Mouse (Mus musculus) midbrain, postnatal 0 days (tissue): ENCODE results near the gene Samhd1. TPM values are rescaled to one million over a fixed set of nuclear protein-coding genes. Genes with fewer than 3 reads are reported as not detected.
A peak's percentile ranks its signal among the peaks of the same experiment; 100 is the strongest.

Experiments used
- ATAC-seq: fragments of 200-750 bp; cut with Nextera tagmentation; 2 replicates; pipeline ENCODE4 v1.8.0; 2017; ENCODE audit warnings: moderate number of reproducible peaks, mild to moderate bottlenecking, moderate TSS enrichment, moderate library complexity; ENCODE audit not compliant: low FRiP score
- DNase-seq: peaks from one replicate; pipeline ENCODE4 v3.0.0-alpha.2; 2015; ENCODE audit warnings: low spot score
- H3K27ac ChIP-seq: fragments of 300-500 bp; sonication (generic); 2 replicates; pipeline ENCODE4 v1.5.1; 2014; ENCODE audit warnings: low read depth, mild to moderate bottlenecking, low read length, mixed read lengths
- H3K27me3 ChIP-seq: fragments of 300-500 bp; sonication (generic); 2 replicates; pipeline ENCODE4 v1.6.1; 2014; ENCODE audit warnings: low read length, control low read depth, mixed read lengths; ENCODE audit not compliant: insufficient read depth
- H3K36me3 ChIP-seq: fragments of 300-500 bp; sonication (generic); 2 replicates; pipeline ENCODE4 v1.6.1; 2014; ENCODE audit warnings: low read length, control low read depth, mixed read lengths; ENCODE audit not compliant: insufficient read depth
- H3K4me1 ChIP-seq: fragments of 300-500 bp; sonication (generic); 2 replicates; pipeline ENCODE4 v1.6.1; 2014; ENCODE audit warnings: mild to moderate bottlenecking, control low read depth, antibody characterized with exemption, low read length, mixed read lengths; ENCODE audit not compliant: insufficient read depth
- H3K4me2 ChIP-seq: fragments of 300-500 bp; sonication (generic); 2 replicates; pipeline ENCODE4 v1.6.1; 2014; ENCODE audit warnings: low read depth, mild to moderate bottlenecking, low read length, mixed read lengths; ENCODE audit not compliant: poor library complexity, severe bottlenecking
- H3K4me3 ChIP-seq: fragments of 300-500 bp; sonication (generic); 2 replicates; pipeline ENCODE4 v1.5.1; 2014; ENCODE audit warnings: low read depth, mild to moderate bottlenecking, low read length, moderate library complexity
- H3K9ac ChIP-seq: fragments of 300-500 bp; sonication (generic); replicated peaks from 2 replicates; pipeline ENCODE4 v1.6.1; 2014; ENCODE audit warnings: mild to moderate bottlenecking, low read length, moderate library complexity, mixed read lengths; ENCODE audit not compliant: poor library complexity, severe bottlenecking
- H3K9me3 ChIP-seq: fragments of 300-500 bp; sonication (generic); 2 replicates; pipeline ENCODE4 v1.6.1; 2016; ENCODE audit warnings: low read length, control low read depth
- CTCF ChIP-seq: IDR thresholded peaks from 2 replicates; pipeline ENCODE4 v1.5.1; 2016; ENCODE audit warnings: antibody characterized with exemption, mild to moderate bottlenecking
- WGBS: fragments of 180-500 bp; shearing (Covaris S2); extraction: QIAGEN DNeasy Blood & Tissue Kit; methylation state at CpG from one replicate; pipeline ENCODE4 v1.1.7; 2014; 5-methylcytosine and 5-hydroxymethylcytosine counted together
- polyA plus RNA-seq: library from polyadenylated mRNA; unstranded; fragments of >200 nt; fragmentation: Nextera tagmentation; extraction: Ambion mirVana; gene quantifications from 2 replicates; pipeline ENCODE4 v1.2.1, GENCODE M21; 2015
- total RNA-seq: library from RNA; depleted of rRNA; stranded (reverse); fragments of >200 nt; gene quantifications from 2 replicates; pipeline ENCODE4 v1.2.3, GENCODE M21; 2014; rRNA removed

Gene Samhd1
- total RNA-seq (13.0 and 14.1 TPM in 2 replicates), polyA plus RNA-seq (8.7 and 9.9 TPM in 2 replicates)

- Histone ChIP-seq H3K9ac (peak within 1 kb of the TSS; percentile 65), H3K4me2 (peak within 1 kb of the TSS; percentile 96), H3K4me1 (no peaks in the 10 kb centered on the region), H3K4me3 (peak within 1 kb of the TSS; percentile 68), H3K9me3 (no peaks in the 10 kb centered on the region), H3K36me3 (no peaks in the 10 kb centered on the region), H3K27ac (peak within 1 kb of the TSS; percentile 49), H3K27me3 (no peaks in the 10 kb centered on the region)
- DNase-seq: peak; percentile 93
- peak; percentile 83 for ATAC-seq
- peak; percentile 12; the same call in 1 of the 2 replicates for TF ChIP-seq CTCF
- WGBS: 0% methylated on average over 32 of the region's 32 CpGs
Measured at GRCm38 (mm10) chr2:157135014-157135413, at the start of gene Samhd1. TSS of gene Samhd1 (minus strand) at chr2:157135265.

- TF ChIP-seq CTCF: no peak
- no peaks in the 10 kb centered on the region for H3K4me1 ChIP-seq
- ATAC-seq (no peak), DNase-seq (no peak)
- H3K27me3 ChIP-seq: no peaks in the 10 kb centered on the region
- no peak overlapping the region for H3K4me3 ChIP-seq
- H3K36me3 ChIP-seq: peaks cover 9% of the 10 kb centered on the region
- 88% methylated on average over 6 of the region's 6 CpGs for WGBS
- no peaks in the 10 kb centered on the region for H3K9me3 ChIP-seq
- H3K4me2 ChIP-seq: no peak overlapping the region
- H3K9ac ChIP-seq: no peak overlapping the region
- H3K27ac ChIP-seq: no peak overlapping the region
Measured at GRCm38 (mm10) chr2:157178167-157178566, 43.1 kb upstream of the Samhd1 start.

- ATAC-seq (no peak), DNase-seq (no peak)
- H3K27me3 ChIP-seq: no peaks in the 10 kb centered on the region
- no peak overlapping the region for H3K27ac ChIP-seq
- no peak overlapping the region for H3K4me3 ChIP-seq
- no peaks in the 10 kb centered on the region for H3K9me3 ChIP-seq
- TF ChIP-seq CTCF: no peak
- no peak overlapping the region for H3K4me2 ChIP-seq
- H3K36me3 ChIP-seq: peaks cover 9% of the 10 kb centered on the region
- no peak overlapping the region for H3K9ac ChIP-seq
- H3K4me1 ChIP-seq: no peaks in the 10 kb centered on the region
- WGBS: 95% methylated on average over 3 of the region's 3 CpGs
Measured at GRCm38 (mm10) chr2:157176248-157176647, 41.2 kb upstream of the Samhd1 start.

DNA sequence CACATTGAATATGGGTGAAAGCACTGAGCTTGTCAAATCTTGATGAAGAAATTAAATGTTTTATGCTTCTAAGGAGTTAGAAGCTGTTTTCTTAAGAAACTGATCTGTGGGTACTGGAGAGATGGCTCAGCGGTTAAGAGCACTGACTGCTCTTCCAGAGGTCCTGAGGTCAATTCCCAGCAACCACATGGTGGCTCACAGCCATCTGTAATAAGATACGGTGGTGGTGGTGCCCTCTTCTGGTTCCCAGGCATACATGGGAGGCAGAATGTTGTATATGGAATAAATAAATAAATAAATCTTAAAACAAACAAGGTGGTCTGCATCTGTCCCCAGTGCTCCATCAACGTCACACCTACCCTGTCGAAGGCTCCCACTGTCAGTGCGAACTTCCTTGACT is 39.4 kb upstream of the Samhd1 start:
- H3K4me2 ChIP-seq: no peak overlapping the region
- WGBS: 77% methylated on average over 5 of the region's 5 CpGs
- ATAC-seq: no peak
- DNase-seq: no peak
- no peak overlapping the region for H3K9ac ChIP-seq
- no peak for TF ChIP-seq CTCF
- peaks cover 9% of the 10 kb centered on the region for H3K36me3 ChIP-seq
- no peaks in the 10 kb centered on the region for H3K27me3 ChIP-seq
- no peaks in the 10 kb centered on the region for H3K4me1 ChIP-seq
- H3K4me3 ChIP-seq: no peak overlapping the region
- H3K9me3 ChIP-seq: no peaks in the 10 kb centered on the region
- H3K27ac ChIP-seq: no peak overlapping the region

DNA sequence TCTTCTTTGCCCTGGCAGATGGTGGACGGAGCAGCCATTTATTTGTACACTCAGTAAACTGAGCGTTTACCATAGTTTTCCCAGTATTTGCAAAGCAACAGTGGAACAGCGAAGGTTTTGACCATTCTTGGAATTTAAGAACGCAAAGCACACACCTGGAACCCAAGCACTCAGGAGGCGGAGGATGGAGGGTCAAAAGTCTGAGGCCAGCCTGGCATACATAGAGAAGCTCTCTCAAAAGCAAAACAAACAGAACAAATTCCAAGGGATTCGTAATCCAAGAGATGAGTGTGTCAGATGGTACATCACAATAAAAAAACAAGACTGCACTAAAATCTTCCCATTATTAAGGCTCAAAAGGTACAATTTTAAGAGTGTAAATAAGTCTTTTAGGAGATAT is 38.5 kb upstream of the Samhd1 start:
- no peaks in the 10 kb centered on the region for H3K27me3 ChIP-seq
- DNase-seq (no peak), ATAC-seq (no peak)
- no peak for TF ChIP-seq CTCF
- H3K4me2 ChIP-seq: no peak overlapping the region
- H3K4me1 ChIP-seq: no peaks in the 10 kb centered on the region
- no peak overlapping the region for H3K9ac ChIP-seq
- H3K4me3 ChIP-seq: no peak overlapping the region
- H3K27ac ChIP-seq: no peak overlapping the region
- no peaks in the 10 kb centered on the region for H3K9me3 ChIP-seq
- WGBS: 96% methylated on average over 6 of the region's 6 CpGs
- H3K36me3 ChIP-seq: peaks cover 9% of the 10 kb centered on the region

- peaks cover 9% of the 10 kb centered on the region for H3K36me3 ChIP-seq
- no peaks in the 10 kb centered on the region for H3K27me3 ChIP-seq
- 96% methylated on average over 6 of the region's 6 CpGs for WGBS
- ATAC-seq (no peak), DNase-seq (no peak)
- H3K4me1 ChIP-seq: no peaks in the 10 kb centered on the region
- no peak overlapping the region for H3K27ac ChIP-seq
- H3K4me2 ChIP-seq: no peak overlapping the region
- H3K4me3 ChIP-seq: no peak overlapping the region
- H3K9me3 ChIP-seq: no peaks in the 10 kb centered on the region
- TF ChIP-seq CTCF: no peak
- no peak overlapping the region for H3K9ac ChIP-seq
Measured at GRCm38 (mm10) chr2:157172984-157173383, 37.9 kb upstream of the Samhd1 start.
